Mouse (Mus musculus) hindbrain, embryonic 14.5 days (tissue): ENCODE measurements around the gene Vps26c. TPM values are rescaled to one million over a fixed set of nuclear protein-coding genes. Genes with fewer than 3 reads are reported as not detected.
A peak's percentile ranks its signal among the peaks of the same experiment; 100 is the strongest.

Experiments used
- ATAC-seq: fragments of 200-750 bp; cut with Nextera tagmentation; 2 replicates; pipeline ENCODE4 v1.8.0; 2017; ENCODE audit warnings: moderate number of reproducible peaks, mild to moderate bottlenecking, moderate TSS enrichment, moderate library complexity; ENCODE audit not compliant: low FRiP score
- DNase-seq: peaks from one replicate; pipeline ENCODE4 v3.0.0-alpha.2; 2015; ENCODE audit warnings: low spot score
- H3K27ac ChIP-seq: fragments of 300-500 bp; sonication (generic); 2 replicates; pipeline ENCODE4 v1.5.1; 2014; ENCODE audit warnings: mild to moderate bottlenecking, moderate library complexity
- H3K27me3 ChIP-seq: fragments of 300-500 bp; sonication (generic); 2 replicates; pipeline ENCODE4 v1.6.1; 2014; ENCODE audit warnings: mild to moderate bottlenecking, low read length, mixed read lengths; ENCODE audit not compliant: control insufficient read depth, insufficient read depth
- H3K36me3 ChIP-seq: fragments of 300-500 bp; sonication (generic); replicated peaks from 2 replicates; pipeline ENCODE4 v1.6.1; 2014; ENCODE audit not compliant: control insufficient read depth, insufficient read depth
- H3K4me1 ChIP-seq: fragments of 300-500 bp; sonication (generic); replicated peaks from 2 replicates; pipeline ENCODE4 v1.6.1; 2014; ENCODE audit warnings: antibody characterized with exemption, low read length, mixed read lengths; ENCODE audit not compliant: control insufficient read depth, insufficient read depth
- H3K4me2 ChIP-seq: fragments of 300-500 bp; sonication (generic); replicated peaks from 2 replicates; pipeline ENCODE4 v1.6.1; 2014; ENCODE audit warnings: mild to moderate bottlenecking, moderate library complexity
- H3K4me3 ChIP-seq: fragments of 300-500 bp; sonication (generic); replicated peaks from 2 replicates; pipeline ENCODE4 v1.5.1; 2014; ENCODE audit warnings: mild to moderate bottlenecking, low read length
- H3K9ac ChIP-seq: fragments of 300-500 bp; sonication (generic); 2 replicates; pipeline ENCODE4 v1.6.1; 2014
- H3K9me3 ChIP-seq: fragments of 300-500 bp; sonication (generic); 2 replicates; pipeline ENCODE4 v1.6.1; 2016; ENCODE audit warnings: low read length; ENCODE audit not compliant: control insufficient read depth
- WGBS: fragments of 180-500 bp; shearing (Covaris S2); extraction: QIAGEN DNeasy Blood & Tissue Kit; methylation state at CpG from one replicate; pipeline ENCODE4 v1.1.7; 2014; 5-methylcytosine and 5-hydroxymethylcytosine counted together
- polyA plus RNA-seq: library from polyadenylated mRNA; unstranded; fragments of >200 nt; fragmentation: Nextera tagmentation; extraction: Ambion mirVana; gene quantifications from 2 replicates; pipeline ENCODE4 v1.2.1, GENCODE M21; 2014

Vps26c gene
- polyA plus RNA-seq, 1 experiment from 2014 or later, result 85.4 TPM

DNA sequence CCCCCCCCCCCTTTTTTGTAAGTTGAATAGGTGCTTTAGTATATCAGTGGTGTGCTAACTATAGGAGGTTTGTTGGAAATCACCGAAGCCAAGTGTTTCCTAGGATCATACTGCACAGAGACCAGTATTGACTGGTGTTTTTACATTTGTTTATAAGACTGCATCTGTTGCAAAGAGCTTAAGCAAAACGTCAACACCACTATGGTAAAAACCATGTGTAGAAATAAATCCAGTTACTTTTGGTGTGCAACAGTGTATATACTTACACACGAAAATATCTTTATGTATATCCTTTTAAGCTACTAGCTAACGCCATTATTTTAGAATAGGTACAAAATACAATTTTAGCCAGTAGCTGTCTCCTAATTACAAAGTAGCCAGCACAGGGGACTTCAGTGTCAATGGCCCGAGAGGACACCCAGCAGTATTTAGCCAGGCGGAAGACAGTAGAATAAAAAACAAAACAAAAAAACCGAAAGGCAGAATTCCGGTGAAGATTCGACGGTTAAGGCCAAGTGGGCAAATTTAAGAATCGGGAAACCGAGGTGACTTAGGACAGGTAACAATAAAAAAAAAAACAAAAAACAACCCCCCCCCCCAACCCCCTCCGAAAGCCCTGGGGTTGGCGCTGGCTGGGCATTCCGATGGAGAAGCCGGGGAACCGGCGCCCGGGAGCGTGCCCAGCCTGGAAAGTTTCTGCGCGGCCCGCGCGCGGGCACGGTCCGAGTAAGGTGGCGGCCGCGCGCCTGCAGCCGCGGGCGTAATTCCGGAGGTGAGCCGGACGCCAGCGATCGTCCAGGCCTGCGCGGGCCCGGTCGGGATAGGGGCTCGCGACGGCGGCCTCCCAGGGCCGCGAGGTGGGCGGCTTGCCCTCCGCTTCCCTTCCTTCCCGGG lies 42.0 kb upstream of the Vps26c start:
- Histone ChIP-seq H3K9ac (peak overlapping the region; percentile 70), H3K36me3 (no peaks in the 10 kb centered on the region), H3K9me3 (no peaks in the 10 kb centered on the region), H3K4me1 (peaks cover 23% of the 10 kb centered on the region), H3K27ac (peak overlapping the region; percentile 100), H3K27me3 (no peaks in the 10 kb centered on the region), H3K4me2 (peak overlapping the region; percentile 61), H3K4me3 (peak overlapping the region; percentile 68)
- DNase-seq, result no peak
- peak; percentile 82 for ATAC-seq
- 2% methylated on average over 51 of the region's 53 CpGs for WGBS

DNA sequence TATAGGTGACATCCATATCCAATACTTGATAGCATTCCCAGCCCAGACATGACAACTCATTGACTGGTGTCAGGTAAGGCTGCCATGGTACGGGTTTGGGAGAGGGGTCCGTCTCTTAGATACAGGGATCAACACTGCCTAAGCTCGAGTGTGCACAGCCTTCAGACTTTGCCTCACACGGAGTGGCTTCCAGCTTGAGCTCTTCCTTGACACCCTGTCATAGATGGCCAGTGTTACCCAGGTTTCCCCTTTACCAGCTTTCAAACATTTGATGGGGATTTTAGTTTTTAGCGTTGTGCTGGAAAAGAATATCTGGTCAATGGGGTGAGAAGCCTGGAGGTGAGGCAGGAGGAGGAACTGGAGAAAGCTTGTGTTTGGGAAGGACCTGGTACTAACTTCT lies 41.1 kb upstream of the Vps26c start:
- Histone ChIP-seq H3K36me3 (no peaks in the 10 kb centered on the region), H3K4me1 (peaks cover 15% of the 10 kb centered on the region), H3K9me3 (no peaks in the 10 kb centered on the region), H3K27ac (no peak overlapping the region), H3K4me2 (no peak overlapping the region), H3K4me3 (no peak overlapping the region), H3K9ac (no peak overlapping the region), H3K27me3 (no peaks in the 10 kb centered on the region)
- no peak for ATAC-seq
- DNase-seq, result no peak
- WGBS, result 73% methylated on average over 5 of the region's 5 CpGs

DNA sequence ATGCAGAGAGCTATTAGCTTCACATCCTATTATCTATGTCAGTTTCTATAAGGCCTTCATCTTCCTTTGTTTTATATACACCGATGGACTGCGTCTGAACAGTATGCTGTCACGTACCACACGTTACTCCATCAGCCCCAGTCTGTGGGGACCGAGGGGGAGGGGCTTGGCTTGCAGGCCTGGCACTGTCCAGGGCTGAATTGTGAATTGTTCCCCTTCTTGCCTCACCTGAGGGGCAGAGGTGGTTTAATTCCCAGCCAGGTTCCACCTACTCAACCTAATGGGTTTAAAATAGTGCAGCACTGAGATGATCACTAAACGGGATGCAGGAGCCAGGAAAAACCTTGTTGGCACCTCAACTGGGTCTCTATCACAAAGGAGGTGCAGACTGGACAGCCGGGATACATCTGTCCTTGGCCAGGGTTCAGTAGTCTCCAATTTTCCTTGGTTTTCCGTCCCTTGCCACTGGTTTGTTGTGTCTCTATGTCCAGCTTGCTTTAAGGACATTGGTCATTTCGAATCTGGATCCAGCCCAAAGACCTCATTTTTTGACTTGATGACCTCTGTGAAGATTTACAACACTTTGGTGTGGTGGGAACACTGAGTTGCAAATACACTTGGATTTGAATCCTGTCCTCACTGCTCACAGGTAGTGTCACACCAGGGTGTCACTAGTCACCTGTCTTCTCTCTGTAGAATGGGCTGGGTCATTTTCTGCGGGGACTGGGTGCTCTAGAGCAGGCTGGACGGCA lies 40.4 kb upstream of the Vps26c start:
- Histone ChIP-seq H3K27me3 (no peaks in the 10 kb centered on the region), H3K4me3 (no peak overlapping the region), H3K36me3 (no peaks in the 10 kb centered on the region), H3K4me1 (peaks cover 8% of the 10 kb centered on the region), H3K9ac (no peak overlapping the region), H3K27ac (no peak overlapping the region), H3K9me3 (no peaks in the 10 kb centered on the region), H3K4me2 (no peak overlapping the region)
- ATAC-seq (no peak), DNase-seq (no peak)
- 81% methylated on average over 11 of the region's 11 CpGs for WGBS

DNA sequence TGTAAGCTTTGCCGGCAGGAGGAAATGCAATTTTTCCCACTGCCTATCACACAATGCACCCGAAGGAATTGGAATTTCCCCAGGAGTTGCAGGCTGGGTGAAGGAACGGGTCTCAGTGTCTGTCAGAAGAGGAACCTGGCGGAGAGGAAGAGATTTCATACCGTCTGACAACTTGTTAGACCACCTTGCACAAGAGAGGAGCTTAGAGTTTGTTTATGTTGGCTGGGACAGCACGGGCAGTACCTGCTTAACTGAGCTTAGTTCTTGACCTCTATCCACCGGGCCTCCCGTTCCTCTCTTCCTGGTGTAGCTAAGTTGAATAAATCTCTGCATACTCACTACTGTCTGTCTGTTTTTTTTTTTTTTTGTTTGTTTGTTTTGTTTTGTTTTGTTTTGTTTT lies 39.5 kb upstream of the Vps26c start:
- ATAC-seq (no peak), DNase-seq (no peak)
- H3K36me3 ChIP-seq, result no peaks in the 10 kb centered on the region
- no peaks in the 10 kb centered on the region for H3K9me3 ChIP-seq
- peaks cover under 1% of the 10 kb centered on the region for H3K4me1 ChIP-seq
- no peak overlapping the region for H3K4me3 ChIP-seq
- no peak overlapping the region for H3K9ac ChIP-seq
- H3K27ac ChIP-seq, result no peak overlapping the region
- no peak overlapping the region for H3K4me2 ChIP-seq
- 76% methylated on average over 8 of the region's 8 CpGs for WGBS
- no peaks in the 10 kb centered on the region for H3K27me3 ChIP-seq

DNA sequence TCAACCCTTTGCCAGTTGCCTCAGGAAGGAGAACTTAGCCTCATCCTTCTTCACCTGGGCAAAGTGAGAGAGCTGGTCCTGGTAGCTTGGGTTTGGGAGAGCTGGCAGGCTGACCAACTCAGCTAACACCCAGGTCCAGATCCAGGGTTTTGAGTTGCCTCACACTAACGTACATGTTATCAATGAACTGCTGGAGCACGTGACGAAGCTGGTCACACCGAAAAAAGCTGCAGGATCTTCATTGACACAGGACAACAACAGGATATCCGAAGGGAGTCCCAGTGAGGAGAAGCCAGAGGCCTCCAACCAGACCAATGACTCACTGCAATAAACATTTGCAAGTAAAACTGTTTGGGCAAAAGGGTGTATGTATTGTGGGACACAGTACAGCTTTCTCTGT lies 34.0 kb upstream of the Vps26c start:
- no peaks in the 10 kb centered on the region for H3K9me3 ChIP-seq
- no peak overlapping the region for H3K4me3 ChIP-seq
- ATAC-seq (no peak), DNase-seq (no peak)
- no peak overlapping the region for H3K9ac ChIP-seq
- WGBS, result 83% methylated on average over 5 of the region's 5 CpGs
- H3K4me2 ChIP-seq, result no peak overlapping the region
- no peaks in the 10 kb centered on the region for H3K36me3 ChIP-seq
- H3K27me3 ChIP-seq, result no peaks in the 10 kb centered on the region
- H3K27ac ChIP-seq, result no peak overlapping the region
- H3K4me1 ChIP-seq, result no peaks in the 10 kb centered on the region

DNA sequence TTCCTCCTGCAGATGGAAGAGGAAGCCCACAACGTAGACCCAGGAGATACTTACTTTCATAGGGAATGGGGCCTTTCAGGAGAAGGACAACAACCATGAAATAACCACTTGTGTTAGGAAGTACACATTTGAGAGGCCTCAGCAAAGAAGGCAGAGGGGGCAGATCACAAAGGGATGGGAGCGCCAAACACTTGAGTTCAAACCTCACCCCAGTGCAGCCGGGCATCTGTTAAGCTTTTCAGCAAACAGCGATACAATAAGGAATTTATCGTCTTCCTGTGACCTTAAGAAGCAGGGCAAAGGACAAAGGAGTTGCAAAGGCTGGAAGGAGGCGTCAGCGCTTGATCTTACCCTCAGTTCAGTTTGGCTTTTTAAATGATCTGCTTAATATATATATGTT lies 33.2 kb upstream of the Vps26c start:
- Histone ChIP-seq H3K27ac (no peak overlapping the region), H3K9me3 (no peaks in the 10 kb centered on the region), H3K9ac (no peak overlapping the region), H3K36me3 (no peaks in the 10 kb centered on the region), H3K4me3 (no peak overlapping the region), H3K27me3 (no peaks in the 10 kb centered on the region), H3K4me1 (no peaks in the 10 kb centered on the region), H3K4me2 (no peak overlapping the region)
- WGBS, result 73% methylated on average over 7 of the region's 7 CpGs
- DNase-seq (no peak), ATAC-seq (no peak)

DNA sequence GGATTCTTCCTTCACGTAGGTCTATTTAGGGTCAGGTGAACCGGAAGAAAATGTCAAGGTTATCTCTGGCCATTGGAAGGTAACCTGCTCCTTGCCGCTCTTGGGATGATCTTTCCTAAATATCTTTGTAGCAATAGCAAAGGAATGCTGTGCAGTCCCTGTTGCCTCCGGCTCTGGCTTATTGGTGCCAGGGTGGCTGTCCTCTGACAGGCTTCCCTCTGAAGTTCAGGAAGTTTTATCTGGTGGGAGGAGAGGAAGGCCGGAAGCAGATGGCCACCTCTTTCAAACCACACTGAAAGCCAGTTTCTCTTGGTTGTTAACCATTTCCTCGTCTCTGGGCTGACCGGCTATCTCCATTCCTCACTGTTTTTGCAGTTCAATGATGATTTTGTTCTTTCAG lies 32.7 kb upstream of the Vps26c start:
- H3K27me3 ChIP-seq, result no peaks in the 10 kb centered on the region
- H3K9me3 ChIP-seq, result no peaks in the 10 kb centered on the region
- H3K9ac ChIP-seq, result no peak overlapping the region
- WGBS, result 70% methylated on average over 7 of the region's 7 CpGs
- no peaks in the 10 kb centered on the region for H3K4me1 ChIP-seq
- DNase-seq (no peak), ATAC-seq (no peak)
- H3K4me3 ChIP-seq, result no peak overlapping the region
- H3K4me2 ChIP-seq, result no peak overlapping the region
- no peak overlapping the region for H3K27ac ChIP-seq
- no peaks in the 10 kb centered on the region for H3K36me3 ChIP-seq

DNA sequence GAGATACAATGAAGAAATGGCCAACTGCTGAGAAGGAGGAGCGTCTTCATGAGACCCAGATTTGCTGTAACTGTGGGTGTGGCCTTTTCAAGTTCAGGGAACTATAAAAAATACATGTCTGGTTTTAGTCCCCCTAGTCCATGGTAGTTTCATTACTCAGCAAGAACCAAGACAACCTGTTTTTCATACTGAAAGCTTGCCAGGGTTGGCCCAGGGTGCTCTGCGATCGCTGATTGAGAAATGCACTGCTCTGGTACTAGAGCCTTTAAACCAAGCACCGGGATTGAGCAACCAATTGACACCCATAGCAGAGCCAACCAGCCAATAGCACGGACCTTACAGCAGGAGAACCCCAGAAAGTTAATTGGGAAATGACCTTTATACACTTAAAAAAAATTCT lies 29.6 kb upstream of the Vps26c start:
- DNase-seq (no peak), ATAC-seq (no peak)
- 86% methylated on average over 5 of the region's 5 CpGs for WGBS
- Histone ChIP-seq H3K27me3 (no peaks in the 10 kb centered on the region), H3K4me2 (no peak overlapping the region), H3K9me3 (no peaks in the 10 kb centered on the region), H3K4me3 (no peak overlapping the region), H3K27ac (no peak overlapping the region), H3K4me1 (no peaks in the 10 kb centered on the region), H3K36me3 (no peaks in the 10 kb centered on the region), H3K9ac (no peak overlapping the region)

DNA sequence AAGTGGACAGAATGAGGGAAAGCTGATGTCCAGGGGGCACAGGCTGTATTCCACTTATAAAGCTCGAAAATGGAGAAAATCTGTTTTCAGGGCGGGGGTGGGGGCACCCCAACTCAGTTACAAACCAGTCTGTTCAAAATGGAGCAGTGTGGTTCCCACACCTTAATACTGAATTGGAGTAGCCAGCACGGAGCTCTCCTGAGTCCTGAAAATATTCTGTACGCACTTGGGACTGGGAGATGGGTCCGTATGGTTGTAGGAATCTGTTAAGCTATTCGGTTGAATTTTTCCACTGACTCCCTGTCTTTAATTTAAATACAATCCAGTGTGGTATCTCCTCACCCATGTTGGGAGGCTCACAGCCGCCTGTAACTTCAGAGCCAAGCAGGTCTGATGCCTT lies 28.7 kb upstream of the Vps26c start:
- Histone ChIP-seq H3K4me1 (no peaks in the 10 kb centered on the region), H3K4me2 (no peak overlapping the region), H3K9me3 (no peaks in the 10 kb centered on the region), H3K27me3 (no peaks in the 10 kb centered on the region), H3K36me3 (no peaks in the 10 kb centered on the region), H3K4me3 (no peak overlapping the region), H3K27ac (no peak overlapping the region), H3K9ac (no peak overlapping the region)
- 85% methylated on average over 7 of the region's 7 CpGs for WGBS
- DNase-seq, result no peak
- ATAC-seq, result no peak
